Mouse (Mus musculus) midbrain, embryonic 10.5 days (tissue): ENCODE data around the gene Mtus2. TPM values are rescaled to one million over a fixed set of nuclear protein-coding genes. Genes with fewer than 3 reads are reported as not detected.
"Not testable (repeated sequence)": the region's sequence is repeated elsewhere in the genome, so short reads cannot be mapped to it uniquely, and the experiment has no call there.

Experiments used
- DNase-seq: peaks from one replicate; pipeline ENCODE4 v3.0.0-alpha.2; 2017; ENCODE audit warnings: low spot score
- H3K27ac ChIP-seq: fragments of 300-500 bp; sonication (generic); replicated peaks from 2 replicates; pipeline ENCODE4 v1.5.1; 2016; ENCODE audit warnings: mild to moderate bottlenecking
- H3K27me3 ChIP-seq: fragments of 300-500 bp; sonication (generic); 2 replicates; pipeline ENCODE4 v1.6.1; 2016; ENCODE audit warnings: low read depth, mild to moderate bottlenecking; ENCODE audit not compliant: poor library complexity, severe bottlenecking
- H3K36me3 ChIP-seq: fragments of 300-500 bp; sonication (generic); 2 replicates; pipeline ENCODE4 v1.6.1; 2016; ENCODE audit warnings: mild to moderate bottlenecking, moderate library complexity
- H3K4me1 ChIP-seq: fragments of 300-500 bp; sonication (generic); 2 replicates; pipeline ENCODE4 v1.6.1; 2016
- H3K4me3 ChIP-seq: fragments of 300-500 bp; sonication (generic); 2 replicates; pipeline ENCODE4 v1.5.1; 2016; ENCODE audit warnings: mild to moderate bottlenecking, moderate library complexity
- H3K9me3 ChIP-seq: fragments of 300-500 bp; sonication (generic); replicated peaks from 2 replicates; pipeline ENCODE4 v1.6.1; 2016; ENCODE audit warnings: mild to moderate bottlenecking
- WGBS: fragments of 180-500 bp; shearing (Covaris S2); methylation state at CpG from one replicate; pipeline ENCODE4 v1.1.7; 2016; 5-methylcytosine and 5-hydroxymethylcytosine counted together
- polyA plus RNA-seq: library from polyadenylated mRNA; unstranded; fragments of >200 nt; fragmentation: Nextera tagmentation; extraction: Ambion mirVana; gene quantifications from 2 replicates; pipeline ENCODE4 v1.2.1, GENCODE M21; 2016

Gene Mtus2
- polyA plus RNA-seq, 1 experiment from 2014 or later: 5.1 TPM

- H3K4me1 ChIP-seq: no peaks in the 10 kb centered on the region
- DNase-seq: no peak
- WGBS: 82% methylated on average over 7 of the region's 7 CpGs
Observed at GRCm38 (mm10) chr5:148289951-148290350, 332.8 kb downstream of the Mtus2 start.

DNA sequence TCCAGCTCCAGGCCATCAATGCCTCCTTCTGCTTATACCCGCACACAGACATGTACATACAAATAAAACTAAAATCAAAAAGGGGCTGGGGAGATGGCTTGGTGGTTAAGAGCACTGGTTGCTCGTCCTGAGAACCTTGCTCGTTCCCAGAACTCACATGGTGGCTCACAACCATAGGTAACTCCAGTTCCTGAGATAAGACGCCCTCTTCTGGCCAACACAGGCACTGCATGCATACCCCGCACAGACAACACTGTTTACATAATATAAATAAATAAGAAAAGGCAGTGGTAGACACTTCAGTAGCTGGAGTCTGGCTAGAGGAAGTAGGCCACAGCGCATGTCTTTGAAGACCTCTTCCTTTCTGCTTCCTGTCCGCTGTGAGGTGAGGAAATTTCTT lies 335.7 kb downstream of the Mtus2 start:
- Histone ChIP-seq H3K4me3 (no peak overlapping the region), H3K27ac (no peak overlapping the region), H3K9me3 (0 out of 2 replicates have a peak, but pooled peaks cover 18% of the 10 kb centered on the region), H3K4me1 (no peaks in the 10 kb centered on the region), H3K36me3 (no peaks in the 10 kb centered on the region), H3K27me3 (no peaks in the 10 kb centered on the region)
- no peak for DNase-seq
- WGBS: 82% methylated on average over 7 of the region's 7 CpGs

More at GRCm38 (mm10) chr5:148289951-148290350, 332.8 kb downstream of the Mtus2 start:
- Histone ChIP-seq H3K36me3 (no peaks in the 10 kb centered on the region), H3K4me3 (no peak overlapping the region), H3K27ac (no peak overlapping the region), H3K27me3 (no peaks in the 10 kb centered on the region), H3K9me3 (0 out of 2 replicates have a peak, but pooled peaks cover 16% of the 10 kb centered on the region)

GRCm38 (mm10) chr5:148293346-148293745 lies 336.2 kb downstream of the Mtus2 start:
- no peaks in the 10 kb centered on the region for H3K36me3 ChIP-seq
- WGBS: 84% methylated on average over 7 of the region's 7 CpGs
- H3K27ac ChIP-seq: no peak overlapping the region
- H3K4me3 ChIP-seq: no peak overlapping the region
- DNase-seq: no peak
- H3K9me3 ChIP-seq: 0 out of 2 replicates have a peak, but pooled peaks cover 18% of the 10 kb centered on the region
- no peaks in the 10 kb centered on the region for H3K4me1 ChIP-seq
- no peaks in the 10 kb centered on the region for H3K27me3 ChIP-seq

DNA sequence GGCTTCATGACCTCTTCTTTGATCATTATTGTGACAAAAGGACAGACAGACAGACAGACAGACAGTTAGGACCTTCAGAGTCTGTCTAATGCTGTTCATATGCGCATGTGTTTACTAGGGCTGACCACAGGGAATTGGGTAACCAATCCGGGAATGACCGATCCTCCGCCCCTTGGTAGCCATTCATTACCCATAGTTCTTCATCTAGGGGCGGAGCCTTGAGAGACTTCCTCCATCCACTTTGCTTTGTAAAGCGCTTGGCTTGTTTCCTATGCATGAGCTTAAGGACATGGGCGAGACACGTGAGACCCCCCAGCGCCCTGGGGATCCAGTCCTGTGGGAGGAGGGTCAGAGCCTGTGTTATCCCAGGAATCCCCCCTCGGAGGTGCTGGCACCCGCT lies 345.8 kb downstream of the Mtus2 start:
- Histone ChIP-seq H3K9me3 (no peaks in the 10 kb centered on the region; the same call in 1 of the 2 replicates), H3K4me1 (no peaks in the 10 kb centered on the region), H3K27me3 (no peaks in the 10 kb centered on the region), H3K27ac (no peak overlapping the region), H3K36me3 (no peaks in the 10 kb centered on the region), H3K4me3 (peak overlapping the region; percentile 5; the same call in 1 of the 2 replicates)
- DNase-seq: no peak
- WGBS: 85% methylated on average over 11 of the region's 11 CpGs

- Histone ChIP-seq H3K4me1 (no peaks in the 10 kb centered on the region), H3K27me3 (no peaks in the 10 kb centered on the region), H3K9me3 (no peaks in the 10 kb centered on the region; the same call in 1 of the 2 replicates), H3K4me3 (no peak overlapping the region), H3K27ac (no peak overlapping the region), H3K36me3 (no peaks in the 10 kb centered on the region)
- DNase-seq: no peak
- 87% methylated on average over 2 of the region's 2 CpGs for WGBS
Observed at GRCm38 (mm10) chr5:148304112-148304511, 347.0 kb downstream of the Mtus2 start.

DNA sequence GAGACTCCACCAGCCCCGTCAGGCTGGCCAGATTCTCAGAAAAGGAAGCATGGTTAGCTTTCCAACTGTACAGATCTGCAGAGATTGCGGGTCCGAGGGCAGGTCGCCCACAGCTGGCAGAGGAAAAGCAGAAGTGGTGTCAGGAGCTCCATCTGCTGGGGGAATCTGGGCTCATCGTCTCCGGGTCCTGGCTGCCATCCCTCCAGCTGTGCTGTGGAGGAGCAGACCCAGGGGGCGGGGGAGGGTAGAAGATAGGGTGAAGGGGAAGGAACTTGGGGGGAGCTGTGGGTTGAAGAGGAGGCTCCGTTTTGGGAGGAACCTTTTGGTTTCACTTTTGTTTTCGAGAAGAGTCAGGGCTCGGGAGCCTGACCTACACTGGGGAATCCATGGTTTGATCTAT lies 353.7 kb downstream of the Mtus2 start:
- H3K36me3 ChIP-seq: no peaks in the 10 kb centered on the region
- H3K27ac ChIP-seq: no peak overlapping the region
- no peak for DNase-seq
- no peaks in the 10 kb centered on the region for H3K4me1 ChIP-seq
- no peak overlapping the region for H3K4me3 ChIP-seq
- 0 out of 2 replicates have a peak, but pooled peaks cover 3% of the 10 kb centered on the region for H3K9me3 ChIP-seq
- WGBS: 77% methylated on average over 10 of the region's 10 CpGs
- no peaks in the 10 kb centered on the region for H3K27me3 ChIP-seq

DNA sequence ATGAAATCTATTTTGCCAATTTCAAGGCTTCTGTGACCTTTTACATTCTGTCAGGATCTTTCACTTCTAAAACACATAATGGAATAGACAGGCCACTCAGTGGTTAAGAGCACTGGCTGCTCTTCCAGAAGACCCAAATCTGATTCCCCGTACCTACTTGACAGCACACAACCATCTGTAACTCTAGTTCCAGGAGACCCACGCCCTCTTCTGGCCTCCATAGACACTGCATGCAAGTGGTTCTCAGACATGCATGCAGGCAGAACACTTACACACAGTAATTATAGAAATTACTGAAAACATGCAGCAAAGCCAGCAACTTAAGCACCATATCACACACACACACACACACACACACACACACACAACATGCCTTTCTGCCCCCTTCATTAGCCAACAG lies 355.3 kb downstream of the Mtus2 start:
- no peaks in the 10 kb centered on the region for H3K36me3 ChIP-seq
- H3K27me3 ChIP-seq: no peaks in the 10 kb centered on the region
- H3K4me3 ChIP-seq: no peak overlapping the region
- H3K4me1 ChIP-seq: no peaks in the 10 kb centered on the region
- DNase-seq: no peak
- H3K9me3 ChIP-seq: 0 out of 2 replicates have a peak, but pooled peaks cover 3% of the 10 kb centered on the region
- H3K27ac ChIP-seq: no peak overlapping the region
- 59% methylated on average over 2 of the region's 2 CpGs for WGBS

DNA sequence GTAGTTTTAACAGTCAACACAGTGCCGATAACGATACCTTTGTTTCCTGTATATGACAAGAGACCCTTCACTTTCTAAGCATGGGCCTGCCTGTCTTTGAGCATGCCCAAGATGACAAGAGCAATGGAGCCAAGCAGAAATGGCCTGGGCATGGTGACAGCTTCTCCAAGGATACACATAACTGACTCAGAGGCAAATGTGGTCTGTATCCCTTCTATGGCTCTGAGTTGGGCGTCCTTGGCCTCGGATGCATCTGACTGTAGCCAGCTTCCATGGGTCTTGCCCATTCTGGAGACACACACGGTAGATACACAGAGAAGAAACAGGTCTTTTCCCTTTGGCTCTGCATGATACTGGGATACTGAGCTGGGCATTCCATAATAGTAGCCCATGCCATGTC lies 357.8 kb downstream of the Mtus2 start:
- no peak overlapping the region for H3K27ac ChIP-seq
- H3K4me1 ChIP-seq: no peaks in the 10 kb centered on the region
- DNase-seq: no peak
- no peaks in the 10 kb centered on the region for H3K27me3 ChIP-seq
- 0 out of 2 replicates have a peak, but pooled peaks cover 3% of the 10 kb centered on the region for H3K9me3 ChIP-seq
- WGBS: 96% methylated on average over 5 of the region's 5 CpGs
- H3K4me3 ChIP-seq: no peak overlapping the region
- no peaks in the 10 kb centered on the region for H3K36me3 ChIP-seq

- H3K4me3 ChIP-seq: no peak overlapping the region
- H3K9me3 ChIP-seq: no peaks in the 10 kb centered on the region
- H3K36me3 ChIP-seq: no peaks in the 10 kb centered on the region
- no peaks in the 10 kb centered on the region for H3K4me1 ChIP-seq
- no peak overlapping the region for H3K27ac ChIP-seq
- WGBS: 60% methylated on average over 4 of the region's 4 CpGs
- H3K27me3 ChIP-seq: no peaks in the 10 kb centered on the region
- peak; percentile 36 for DNase-seq
Observed at GRCm38 (mm10) chr5:148325317-148325885, 368.3 kb downstream of the Mtus2 start.

- H3K36me3 ChIP-seq, H3K27ac ChIP-seq, H3K4me3 ChIP-seq, DNase-seq, H3K27me3 ChIP-seq, H3K9me3 ChIP-seq, H3K4me1 ChIP-seq: not testable (repeated sequence)
- WGBS: 94% methylated on average over 9 of the region's 9 CpGs
Observed at GRCm38 (mm10) chr5:148326295-148326694, 369.2 kb downstream of the Mtus2 start.

DNA sequence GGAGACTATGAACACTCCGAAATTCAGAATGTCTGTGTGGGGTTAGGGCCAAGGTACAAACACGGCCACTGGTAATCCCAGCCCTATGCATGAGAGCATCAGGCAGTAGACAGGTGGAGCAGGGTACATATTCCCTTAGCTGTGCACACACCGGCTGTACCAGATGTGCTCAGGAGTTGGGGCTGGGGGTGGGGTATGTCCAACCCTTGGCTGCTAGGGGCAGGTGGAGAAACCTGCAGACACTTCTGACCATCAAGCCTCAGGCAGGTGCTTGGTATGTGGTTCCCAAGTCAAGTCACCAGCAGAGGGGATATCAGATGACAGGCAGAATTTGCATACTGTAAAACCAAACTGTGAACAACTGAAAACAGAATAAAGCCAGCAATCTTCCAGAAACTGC lies 371.9 kb downstream of the Mtus2 start:
- H3K9me3 ChIP-seq: no peaks in the 10 kb centered on the region
- H3K4me1 ChIP-seq: no peaks in the 10 kb centered on the region
- H3K27ac ChIP-seq: no peak overlapping the region
- peaks cover 15% of the 10 kb centered on the region for H3K36me3 ChIP-seq
- 92% methylated on average over 3 of the region's 3 CpGs for WGBS
- H3K27me3 ChIP-seq: no peaks in the 10 kb centered on the region
- no peak for DNase-seq
- H3K4me3 ChIP-seq: no peak overlapping the region

DNA sequence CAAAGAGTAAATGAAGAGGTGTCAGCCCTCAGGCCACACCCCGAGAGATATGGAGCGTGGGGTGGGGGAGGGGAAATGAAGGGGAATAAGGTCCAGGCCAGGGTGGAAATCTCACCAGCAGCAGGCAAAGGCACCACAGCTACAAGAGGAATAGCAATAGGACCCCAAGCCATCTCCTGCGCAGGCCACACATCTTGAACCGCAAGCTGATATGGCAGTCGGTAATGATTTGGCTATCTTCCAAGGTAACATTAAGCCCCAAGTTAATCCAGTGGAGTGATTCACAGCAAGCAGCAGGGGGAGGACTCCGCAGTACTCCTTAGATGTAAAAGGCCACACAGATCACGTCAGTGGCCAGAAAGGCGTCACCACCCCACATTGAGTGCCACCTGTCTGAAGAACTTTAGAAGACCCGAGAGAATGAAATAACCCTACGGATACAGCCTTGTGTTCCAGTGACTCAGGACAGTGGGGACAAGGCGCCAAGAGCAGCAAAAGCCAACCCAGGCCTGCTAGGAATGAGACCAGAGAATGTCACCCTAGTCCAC lies 374.2 kb downstream of the Mtus2 start:
- no peaks in the 10 kb centered on the region for H3K4me1 ChIP-seq
- H3K27ac ChIP-seq: no peak overlapping the region
- 87% methylated on average over 11 of the region's 11 CpGs for WGBS
- H3K27me3 ChIP-seq: no peaks in the 10 kb centered on the region
- H3K36me3 ChIP-seq: peaks cover 30% of the 10 kb centered on the region
- no peak overlapping the region for H3K4me3 ChIP-seq
- H3K9me3 ChIP-seq: no peaks in the 10 kb centered on the region
- no peak for DNase-seq

DNA sequence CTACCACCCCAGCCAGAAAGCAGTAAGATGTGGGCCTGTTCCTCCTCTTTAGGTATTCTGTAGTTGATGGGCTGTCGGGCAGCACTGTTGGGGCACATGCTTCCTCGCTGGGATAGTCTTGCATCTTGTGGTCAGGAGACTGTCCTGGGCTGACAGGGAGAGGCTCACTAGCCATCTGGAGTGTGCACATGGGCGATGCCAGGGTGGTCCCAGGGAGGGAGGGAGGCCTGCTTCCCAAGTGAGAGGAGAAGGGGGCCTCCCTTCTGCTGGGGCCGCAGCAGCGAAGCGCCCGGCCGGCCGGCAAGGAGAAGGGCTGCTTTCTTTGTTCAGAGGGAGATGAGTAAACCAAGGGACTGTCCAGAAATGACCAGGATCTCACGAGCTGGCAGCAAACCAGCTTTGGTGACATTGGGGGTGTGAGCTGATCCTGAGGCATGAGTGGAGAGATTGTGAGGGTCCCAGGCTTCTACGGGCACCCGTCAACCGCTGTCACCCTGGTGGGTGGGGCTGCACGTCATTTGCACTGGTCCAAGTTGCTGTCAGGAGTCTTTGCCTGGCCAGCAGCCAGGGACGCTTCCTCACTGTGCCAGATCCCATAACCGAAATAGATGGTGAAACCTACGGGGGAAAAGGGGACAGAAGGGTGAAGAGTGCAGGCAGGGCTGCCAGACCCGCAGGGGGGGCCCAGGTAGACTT lies 375.0 kb downstream of the Mtus2 start:
- Histone ChIP-seq H3K27me3 (no peaks in the 10 kb centered on the region), H3K4me1 (no peaks in the 10 kb centered on the region), H3K36me3 (peaks cover 37% of the 10 kb centered on the region), H3K9me3 (no peaks in the 10 kb centered on the region), H3K4me3 (no peak overlapping the region), H3K27ac (no peak overlapping the region)
- WGBS: 85% methylated on average over 18 of the region's 18 CpGs
- DNase-seq: no peak
